Mouse (Mus musculus): ENCODE measurements at regions not wholly inside any gene's neighbourhood (a gene's known extent, or its start where the extent isn't known, plus 50 kb on each side); places are given as distances from the start of the nearest gene placed in this dataset.

DNA sequence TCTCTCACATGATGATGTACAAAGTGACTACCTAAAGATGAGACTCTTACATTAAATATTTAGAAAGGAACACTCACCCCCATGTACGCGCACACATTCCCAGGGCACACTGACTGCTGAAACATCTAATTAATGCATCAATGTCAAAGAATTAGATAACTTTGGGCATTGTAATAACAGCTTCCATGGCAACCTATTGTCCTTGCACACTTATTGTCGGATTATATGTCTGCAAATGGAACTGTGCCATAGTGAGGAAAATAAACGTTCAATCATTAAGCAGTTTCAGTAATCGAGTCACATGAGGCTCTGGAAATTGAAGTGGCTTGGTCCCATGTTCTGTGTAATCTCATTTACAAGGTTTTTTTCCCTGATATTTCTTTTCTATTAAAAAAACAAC is 360.0 kb downstream of the Galc start:
- no peak for DNase-seq

DNA sequence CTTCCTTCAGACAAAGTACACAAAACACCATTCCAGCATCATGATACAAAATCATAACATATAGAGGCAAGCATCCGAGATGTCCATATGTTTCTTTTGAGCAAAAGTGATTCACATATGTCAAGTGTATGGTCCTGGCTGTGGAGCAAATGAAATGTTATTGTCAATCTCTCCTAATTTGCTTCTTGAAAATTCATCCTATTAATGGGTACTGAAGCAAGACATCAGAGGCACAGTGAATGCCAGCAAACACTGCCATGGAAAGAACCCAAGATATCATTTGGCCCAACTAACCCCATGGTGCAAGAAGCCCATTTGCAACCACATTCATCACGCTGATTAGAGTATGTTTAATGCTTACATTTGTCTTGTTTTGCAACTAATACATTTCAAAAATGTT is 361.1 kb downstream of the Galc start:
- no peak overlapping the region for H3K4me3 ChIP-seq (replicated peaks; ENCODE audit: insufficient read depth, low read depth, low read length)
- H3K27me3 ChIP-seq (ENCODE audit: control insufficient read depth, insufficient read depth, low read length), result no peaks in the 10 kb centered on the region
- no peak overlapping the region for H3K27ac ChIP-seq (ENCODE audit: insufficient read depth, low read length)
- DNase-seq, result no peak
- TF ChIP-seq CTCF (IDR thresholded peaks at IDR 0.05; ENCODE audit: borderline replicate concordance, insufficient read depth, low read depth, low read length), result no peak
- no peaks in the 10 kb centered on the region for H3K4me1 ChIP-seq (ENCODE audit: control insufficient read depth, insufficient read depth, low read length)
- WGBS, result 18% methylated on average over 2 of the region's 2 CpGs

More for the DNA sequence above, 360.0 kb downstream of the Galc start:
- TF ChIP-seq CTCF (IDR thresholded peaks at IDR 0.05; ENCODE audit: borderline replicate concordance, insufficient read depth, low read depth, low read length) (no peak), POLR2A (IDR thresholded peaks at IDR 0.05; ENCODE audit: borderline replicate concordance, insufficient read depth, low read length) (no peak)
- no peak overlapping the region for H3K27ac ChIP-seq (ENCODE audit: insufficient read depth, low read length)
- no peaks in the 10 kb centered on the region for H3K27me3 ChIP-seq (ENCODE audit: control insufficient read depth, insufficient read depth, low read length)
- no peak overlapping the region for H3K4me3 ChIP-seq (replicated peaks; ENCODE audit: insufficient read depth, low read depth, low read length)
- WGBS, result 66% methylated on average over 5 of the region's 5 CpGs
- no peaks in the 10 kb centered on the region for H3K4me1 ChIP-seq (ENCODE audit: control insufficient read depth, insufficient read depth, low read length)

DNA sequence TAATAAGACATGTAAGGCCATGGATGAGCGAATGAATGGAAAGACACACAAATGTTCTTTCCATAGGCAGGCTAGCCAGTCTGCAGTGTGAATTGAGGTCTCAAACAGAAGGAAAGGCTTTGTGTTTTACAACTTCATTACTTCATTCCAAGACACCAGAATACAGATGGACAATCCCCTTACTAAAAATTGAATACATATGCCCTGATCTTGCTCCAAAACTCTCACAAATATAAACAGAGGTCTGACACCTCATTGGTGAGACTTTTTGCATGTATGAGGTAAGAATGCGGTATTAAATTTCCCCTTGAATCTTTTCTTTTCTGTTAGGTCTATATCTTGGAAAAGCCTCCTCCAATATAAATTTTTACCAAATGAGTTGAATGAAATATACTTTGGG is 363.3 kb downstream of the Galc start:
- no peaks in the 10 kb centered on the region for H3K4me1 ChIP-seq (ENCODE audit: control insufficient read depth, insufficient read depth, low read length)
- DNase-seq, result no peak
- no peak overlapping the region for H3K4me3 ChIP-seq (replicated peaks; ENCODE audit: insufficient read depth, low read depth, low read length)
- H3K27ac ChIP-seq (ENCODE audit: insufficient read depth, low read length), result no peak overlapping the region
- 91% methylated on average over 2 of the region's 2 CpGs for WGBS
- TF ChIP-seq CTCF (IDR thresholded peaks at IDR 0.05; ENCODE audit: borderline replicate concordance, insufficient read depth, low read depth, low read length) (no peak), POLR2A (IDR thresholded peaks at IDR 0.05; ENCODE audit: borderline replicate concordance, insufficient read depth, low read length) (no peak)
- no peaks in the 10 kb centered on the region for H3K27me3 ChIP-seq (ENCODE audit: control insufficient read depth, insufficient read depth, low read length)

GRCm38 (mm10) chr12:97888801-97889455 is 370.3 kb downstream of the Galc start:
- WGBS, result 3% methylated on average over 12 of the region's 12 CpGs
- no peaks in the 10 kb centered on the region for H3K4me1 ChIP-seq (ENCODE audit: control insufficient read depth, insufficient read depth, low read length)
- H3K27me3 ChIP-seq (ENCODE audit: control insufficient read depth, insufficient read depth, low read length), result no peaks in the 10 kb centered on the region
- no peak overlapping the region for H3K27ac ChIP-seq (ENCODE audit: insufficient read depth, low read length)
- no peak for DNase-seq
- H3K4me3 ChIP-seq (replicated peaks; ENCODE audit: insufficient read depth, low read depth, low read length), result no peak overlapping the region
- TF ChIP-seq CTCF (IDR thresholded peaks at IDR 0.05; ENCODE audit: borderline replicate concordance, insufficient read depth, low read depth, low read length) (no peak), POLR2A (IDR thresholded peaks at IDR 0.05; ENCODE audit: borderline replicate concordance, insufficient read depth, low read length) (no peak)

GRCm38 (mm10) chr12:97888291-97888800 is 370.9 kb downstream of the Galc start:
- WGBS, result 25% methylated on average over 6 of the region's 6 CpGs
- no peaks in the 10 kb centered on the region for H3K27me3 ChIP-seq (ENCODE audit: control insufficient read depth, insufficient read depth, low read length)
- no peak overlapping the region for H3K4me3 ChIP-seq (replicated peaks; ENCODE audit: insufficient read depth, low read depth, low read length)
- DNase-seq, result no peak
- no peak overlapping the region for H3K27ac ChIP-seq (ENCODE audit: insufficient read depth, low read length)
- TF ChIP-seq CTCF (IDR thresholded peaks at IDR 0.05; ENCODE audit: borderline replicate concordance, insufficient read depth, low read depth, low read length) (no peak), POLR2A (IDR thresholded peaks at IDR 0.05; ENCODE audit: borderline replicate concordance, insufficient read depth, low read length) (no peak)
- H3K4me1 ChIP-seq (ENCODE audit: control insufficient read depth, insufficient read depth, low read length), result no peaks in the 10 kb centered on the region

DNA sequence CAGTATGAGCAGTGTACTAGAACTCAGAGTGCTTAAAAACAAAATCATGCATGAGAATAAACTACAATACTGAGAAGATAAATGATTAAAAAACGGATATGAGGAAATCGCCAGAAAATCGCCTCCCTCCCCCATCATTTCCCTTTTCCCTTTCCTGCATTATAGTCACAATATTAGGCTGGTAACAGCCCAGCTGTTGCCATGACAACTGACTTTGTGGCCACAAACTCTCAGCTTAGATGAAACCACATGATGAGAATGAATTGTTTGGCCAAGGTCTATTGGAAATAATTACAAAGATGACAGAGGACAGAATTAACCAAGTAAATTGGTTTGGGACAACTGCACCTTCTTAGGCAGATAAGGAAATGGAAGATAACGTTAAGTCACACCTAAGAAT is 376.8 kb downstream of the Galc start:
- no peak for TF ChIP-seq POLR2A (IDR thresholded peaks at IDR 0.05; ENCODE audit: borderline replicate concordance, insufficient read depth, low read length)
- no peak for TF ChIP-seq CTCF (IDR thresholded peaks at IDR 0.05; ENCODE audit: borderline replicate concordance, insufficient read depth, low read depth, low read length)
- Histone ChIP-seq H3K27ac (ENCODE audit: insufficient read depth, low read length) (no peak overlapping the region), H3K27me3 (ENCODE audit: control insufficient read depth, insufficient read depth, low read length) (no peaks in the 10 kb centered on the region), H3K4me1 (ENCODE audit: control insufficient read depth, insufficient read depth, low read length) (no peaks in the 10 kb centered on the region), H3K4me3 (replicated peaks; ENCODE audit: insufficient read depth, low read depth, low read length) (no peak overlapping the region)
- DNase-seq, result no peak
- WGBS, result 52% methylated on average over 4 of the region's 4 CpGs

DNA sequence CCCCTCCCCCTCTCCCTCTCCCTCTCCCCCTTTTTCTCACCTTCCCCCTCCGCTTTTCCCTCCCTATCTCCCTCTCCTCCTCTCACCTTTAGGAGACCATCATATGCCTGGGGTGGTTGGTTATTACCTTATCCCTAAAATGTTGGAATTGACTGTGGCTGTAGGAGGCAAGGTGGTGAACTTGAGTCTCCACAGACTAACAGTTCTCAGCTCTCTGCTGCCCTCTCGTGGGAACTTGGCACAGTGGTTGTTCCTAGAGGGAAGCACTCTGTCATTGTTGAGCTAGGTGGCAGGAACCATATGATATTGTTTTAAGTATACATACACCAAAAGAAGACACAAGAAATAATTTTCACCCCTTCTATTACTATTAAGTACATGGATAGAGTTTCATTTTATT is 386.9 kb downstream of the Galc start:
- peak; percentile 22 to 53 for DNase-seq
- Histone ChIP-seq H3K4me1 (ENCODE audit: control insufficient read depth, insufficient read depth, low read length) (no peaks in the 10 kb centered on the region), H3K27me3 (ENCODE audit: control insufficient read depth, insufficient read depth, low read length) (no peaks in the 10 kb centered on the region; the same call in 1 of the 2 replicates), H3K27ac (ENCODE audit: insufficient read depth, low read length) (no peak overlapping the region), H3K4me3 (replicated peaks; ENCODE audit: insufficient read depth, low read depth, low read length) (no peak overlapping the region)
- no peak for TF ChIP-seq POLR2A (IDR thresholded peaks at IDR 0.05; ENCODE audit: borderline replicate concordance, insufficient read depth, low read length)
- TF ChIP-seq CTCF (IDR thresholded peaks at IDR 0.05; ENCODE audit: borderline replicate concordance, insufficient read depth, low read depth, low read length), result peak; percentile 67
- WGBS, result 19% methylated on average over 2 of the region's 2 CpGs

DNA sequence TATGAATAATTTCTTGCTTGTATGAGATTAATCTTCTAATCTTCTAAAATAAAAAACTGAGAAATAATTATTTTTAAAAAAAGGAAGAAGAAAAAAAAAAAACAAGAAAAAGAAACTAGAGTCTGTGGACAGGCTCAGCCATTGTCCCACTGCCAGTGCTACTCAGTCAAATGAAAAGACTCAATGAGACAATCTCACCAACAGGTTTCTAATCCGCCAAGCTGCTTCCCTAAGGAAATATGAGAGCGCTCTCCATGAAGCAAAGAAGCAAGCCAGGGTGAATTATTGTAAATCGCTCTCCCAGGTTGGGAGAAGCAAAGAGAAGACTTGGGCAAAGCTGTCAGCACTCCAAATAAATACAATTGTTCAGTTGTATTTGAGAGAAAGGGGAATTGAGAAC is 396.3 kb downstream of the Galc start:
- WGBS, result 30% methylated on average over 3 of the region's 3 CpGs
- no peaks in the 10 kb centered on the region for H3K4me1 ChIP-seq (ENCODE audit: control insufficient read depth, insufficient read depth, low read length)
- no peak for DNase-seq
- no peak overlapping the region for H3K27ac ChIP-seq (ENCODE audit: insufficient read depth, low read length)
- no peaks in the 10 kb centered on the region for H3K27me3 ChIP-seq (ENCODE audit: control insufficient read depth, insufficient read depth, low read length)
- no peak overlapping the region for H3K4me3 ChIP-seq (replicated peaks; ENCODE audit: insufficient read depth, low read depth, low read length)
- TF ChIP-seq POLR2A (IDR thresholded peaks at IDR 0.05; ENCODE audit: borderline replicate concordance, insufficient read depth, low read length), result no peak
- TF ChIP-seq CTCF (IDR thresholded peaks at IDR 0.05; ENCODE audit: borderline replicate concordance, insufficient read depth, low read depth, low read length), result no peak

All from cerebellum, adult 2 months (tissue).